Mouse (Mus musculus) lung, postnatal 0 days (tissue): ENCODE data around the gene Bcr.

Source experiments
- CTCF ChIP-seq: IDR thresholded peaks from 2 replicates; pipeline ENCODE4 v1.5.1; 2016; ENCODE audit warnings: antibody characterized with exemption, mild to moderate bottlenecking
- EP300 ChIP-seq: IDR thresholded peaks from 2 replicates; pipeline ENCODE4 v1.6.1; 2016; ENCODE audit warnings: antibody characterized with exemption, mild to moderate bottlenecking, control low read depth

GRCm38 (mm10) chr10:75221936-75222610, 161.7 kb downstream of the Bcr start:
- TF ChIP-seq CTCF (no peak), EP300 (no peak)
